Mouse (Mus musculus): ENCODE data around the gene Fastkd1.

GRCm38 (mm10) chr2:69712171-69712570 lies 1.1 kb downstream of the Fastkd1 start:
- TF ChIP-seq CTCF (IDR thresholded peaks at IDR 0.05; ENCODE audit: borderline replicate concordance, control insufficient read depth, extremely low read depth, insufficient read depth, low read length, poor library complexity) (no peak), POLR2A (IDR thresholded peaks at IDR 0.05; ENCODE audit: control insufficient read depth, extremely low read depth, insufficient read depth, low read length, poor library complexity) (no peak)
